Mouse (Mus musculus) gastrocnemius, adult 2 months (tissue): ENCODE measurements around the gene Sptb. TPM values are rescaled to one million over a fixed set of nuclear protein-coding genes. Genes with fewer than 3 reads are reported as not detected.

Experiments used
- DNase-seq: peaks from one replicate; pipeline ENCODE4 v3.0.0; 2022
- H3K27ac ChIP-seq: fragments of 200-600 bp; 2 replicates; pipeline ENCODE4 v1.8.1; 2022; ENCODE audit warnings: mild to moderate bottlenecking
- H3K4me3 ChIP-seq: fragments of 200-600 bp; 2 replicates; pipeline ENCODE4 v1.8.1; 2022; ENCODE audit warnings: mild to moderate bottlenecking, moderate library complexity
- CTCF ChIP-seq: fragments of 200-600 bp; IDR thresholded peaks from 2 replicates; pipeline ENCODE4 v1.8.1; 2022; ENCODE audit warnings: antibody characterized with exemption, mild to moderate bottlenecking, moderate library complexity
- intact Hi-C: fragments of 180-260 bp; cut with DNase I; formaldehyde crosslinking; loops from one replicate; pipeline ENCODE4 v1.15.1; 2025
- microRNA-seq: library from miRNA; unstranded; fragments of <30 nt; microRNA quantifications from one replicate; pipeline ENCODE4 v1.2.0, GENCODE M21; 2021
- total RNA-seq, 2 experiments: library from RNA; stranded (reverse); gene quantifications; 2 replicates each; pipeline ENCODE4 v1.2.3; 2021

Sptb gene
- total RNA-seq, 2 experiments from 2014 or later = 141 to 172 TPM

- peak overlapping the region; percentile 95 for H3K4me3 ChIP-seq
- no peak for TF ChIP-seq CTCF
- DNase-seq = no peak
- H3K27ac ChIP-seq = peak overlapping the region; percentile 93
- intact Hi-C loops = loop anchor here (5.0 kb wide), 1 partner anchor 134 kb away; the partner anchor contains the start of gene Hspa2
Measured at GRCm38 (mm10) chr12:76536591-76537153, 173.7 kb downstream of the Sptb start.

DNA sequence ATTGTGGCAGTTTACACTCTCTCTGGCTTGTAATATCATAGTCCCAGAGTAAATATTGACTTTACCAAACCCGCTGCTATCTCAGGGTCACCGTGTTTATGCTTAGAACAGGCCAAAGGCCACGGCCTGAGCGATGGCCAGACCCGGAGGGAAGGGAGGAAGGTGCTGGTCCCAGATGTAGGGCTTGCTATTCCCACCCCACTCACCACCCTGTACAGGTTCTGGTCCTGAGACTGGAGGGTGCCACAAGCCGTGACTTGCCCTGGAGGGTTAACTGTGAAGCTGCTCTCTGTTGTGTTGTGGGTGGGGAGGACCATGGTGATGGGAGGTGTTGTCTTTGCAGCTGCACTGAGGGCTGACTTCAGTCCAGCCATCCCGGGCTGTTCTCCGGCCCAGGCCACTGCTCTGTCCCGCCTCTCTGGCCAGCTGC lies 174.9 kb downstream of the Sptb start:
- Histone ChIP-seq H3K27ac (peak overlapping the region; percentile 93), H3K4me3 (peak overlapping the region; percentile 95)
- intact Hi-C loops = loop anchor here (5.0 kb wide), 1 partner anchor 133 kb away; the partner anchor contains the start of gene Hspa2
- peak; percentile 74 for DNase-seq
- no peak for TF ChIP-seq CTCF

- H3K27ac ChIP-seq = peak overlapping the region; percentile 93
- no peak for TF ChIP-seq CTCF
- no peak for DNase-seq
- intact Hi-C loops = loop anchor here (5.0 kb wide), 2 partner anchors 37 to 132 kb away; partner anchors contain the start of gene Hspa2
- peak overlapping the region; percentile 95 for H3K4me3 ChIP-seq
Measured at GRCm38 (mm10) chr12:76534641-76535283, 175.6 kb downstream of the Sptb start.

- peak overlapping the region; percentile 93 for H3K27ac ChIP-seq
Measured at GRCm38 (mm10) chr12:76534233-76534632, 176.1 kb downstream of the Sptb start.

DNA sequence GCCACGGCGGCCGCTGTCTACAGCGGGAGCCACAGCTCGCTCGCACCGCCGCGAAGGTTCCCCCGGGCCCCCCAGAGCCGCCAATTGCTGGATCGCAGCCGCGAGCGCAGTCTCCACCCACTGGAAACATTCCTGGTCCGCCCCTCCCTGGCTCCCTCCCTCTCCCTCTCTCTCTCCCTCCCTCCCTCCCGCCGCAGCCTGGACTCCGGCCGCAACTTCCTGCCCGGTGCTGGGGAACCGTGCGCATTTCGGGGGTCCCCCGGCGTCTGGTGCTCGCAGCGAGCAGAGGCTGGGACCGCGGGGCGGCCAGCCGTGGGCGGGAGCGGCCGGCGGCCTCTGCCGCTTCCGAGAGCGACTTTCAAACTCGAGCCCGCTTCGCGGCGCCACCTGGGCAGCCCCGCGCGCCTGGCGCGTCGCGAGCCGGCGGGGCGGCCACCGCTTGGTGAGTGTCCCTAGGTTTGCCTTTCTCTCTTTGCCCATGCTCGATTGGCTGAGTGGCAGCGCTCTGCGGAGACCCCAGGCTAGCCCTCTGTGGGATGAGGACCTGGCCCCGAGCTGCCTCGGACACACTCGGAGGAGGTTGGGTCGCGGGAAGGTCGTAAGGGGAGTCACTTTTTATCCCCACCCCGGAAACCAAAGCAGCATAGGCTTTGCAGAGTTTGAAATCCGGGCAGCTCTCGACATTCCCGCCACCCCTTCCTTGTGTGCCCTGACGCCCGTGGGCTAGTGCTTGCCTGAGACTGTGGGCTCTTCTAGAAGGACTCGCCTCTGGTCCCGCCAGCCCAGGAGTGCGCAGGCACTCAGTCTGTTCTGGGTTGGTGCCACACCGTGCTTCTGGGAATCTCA lies 176.7 kb downstream of the Sptb start:
- DNase-seq = peak; percentile 86
- Histone ChIP-seq H3K27ac (peak overlapping the region; percentile 93), H3K4me3 (peak overlapping the region; percentile 95)
- no peak; the same call in 1 of the 2 replicates for TF ChIP-seq CTCF
- intact Hi-C loops = loop anchor here (5.0 kb wide), 1 partner anchor 36 kb away; no protein-coding TSS in a partner anchor

More at GRCm38 (mm10) chr12:76534233-76534632, 176.1 kb downstream of the Sptb start:
- TF ChIP-seq CTCF = no peak
- peak overlapping the region; percentile 95 for H3K4me3 ChIP-seq
- intact Hi-C loops = loop anchor here (5.0 kb wide), 1 partner anchor 37 kb away; no protein-coding TSS in a partner anchor
- DNase-seq = no peak

DNA sequence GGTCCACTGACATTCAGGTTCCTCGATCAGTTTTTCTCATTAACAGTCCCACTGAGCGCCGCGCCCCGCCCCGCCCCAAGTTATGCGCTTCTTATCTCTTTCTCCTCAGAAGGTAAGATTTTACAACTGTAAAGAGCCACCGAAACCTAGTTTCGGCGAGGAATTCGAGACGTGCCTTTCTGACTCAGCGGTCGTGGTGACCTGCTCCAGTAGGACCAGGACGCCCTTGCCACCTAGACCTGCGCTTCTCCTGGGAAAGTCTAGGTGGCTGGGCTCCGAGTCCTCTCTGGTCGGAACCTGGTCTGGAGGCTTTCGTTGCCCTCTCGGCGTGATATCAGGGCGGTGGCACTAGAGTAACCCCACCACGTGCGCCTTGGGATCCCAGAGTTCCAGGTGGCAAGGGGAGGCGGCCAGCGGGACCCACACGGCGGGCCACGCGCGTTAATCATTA lies 177.4 kb downstream of the Sptb start:
- TF ChIP-seq CTCF = no peak
- Histone ChIP-seq H3K27ac (peak overlapping the region; percentile 93), H3K4me3 (peak overlapping the region; percentile 95)
- no peak for DNase-seq
- intact Hi-C loops = loop anchor here (5.0 kb wide), 1 partner anchor 36 kb away; no protein-coding TSS in a partner anchor

- Histone ChIP-seq H3K4me3 (peak overlapping the region; percentile 95), H3K27ac (peak overlapping the region; percentile 93)
- intact Hi-C loops = loop anchor here (5.0 kb wide), 1 partner anchor 35 kb away; no protein-coding TSS in a partner anchor
- no peak for DNase-seq
- no peak for TF ChIP-seq CTCF
Measured at GRCm38 (mm10) chr12:76531986-76532925, 178.1 kb downstream of the Sptb start.

DNA sequence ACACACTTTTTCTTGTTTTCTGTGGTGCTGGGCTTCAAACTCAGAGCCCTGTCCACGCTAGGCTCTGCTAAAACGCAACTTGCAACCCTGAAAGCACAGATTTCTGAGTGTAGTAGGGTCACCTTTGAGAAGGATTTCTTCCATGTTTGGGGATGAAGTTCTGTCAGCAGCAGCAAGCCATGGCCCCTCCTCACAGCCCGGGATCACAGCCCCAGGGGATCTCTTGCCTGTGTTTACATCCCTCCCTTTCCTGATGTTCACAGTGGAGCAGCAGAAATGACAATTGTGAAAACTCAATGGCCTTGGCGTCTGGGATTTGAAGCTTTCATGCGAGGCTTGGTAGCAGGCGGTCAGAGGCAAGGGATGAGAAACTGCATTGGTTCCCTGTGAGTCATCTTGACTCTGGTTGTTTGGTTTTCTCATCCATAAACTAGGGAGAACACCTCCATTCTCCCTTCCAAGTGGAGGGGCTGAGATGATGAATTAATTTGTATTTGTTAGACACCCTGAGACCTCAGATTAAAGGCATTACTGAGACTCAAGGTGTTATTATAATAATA lies 179.7 kb downstream of the Sptb start, which contains the start of gene Plekhg3:
Gene Plekhg3 (plus strand): TSS at position 312 of the 560 bp plus-strand sequence.
- no peak for TF ChIP-seq CTCF
- intact Hi-C loops = loop anchor here (5.0 kb wide), 1 partner anchor 33 kb away; no protein-coding TSS in a partner anchor

More for the DNA sequence above, 179.7 kb downstream of the Sptb start, which contains the start of gene Plekhg3:
- no peak for DNase-seq
- H3K27ac ChIP-seq = peak within 1 kb of the TSS; percentile 10; the same call in 1 of the 2 replicates
- H3K4me3 ChIP-seq = no peak within 1 kb of the TSS

Small RNA genes within 50 kb of the gene (microRNA-seq; reads per million reads assigned to microRNA genes)
- gene Mir5135 = not detected

Other genes starting within 250 kb of the Sptb start
- gene Plekhg3, start 179.7 kb downstream of the Sptb start, total RNA-seq = 1 to 10 TPM; 5.3 to 6.1 TPM
- 10 to 100 TPM; 53.8 to 69.8 TPM for gene Churc1, start 55.0 kb upstream of the Sptb start, total RNA-seq
- gene Fntb, start 55.0 kb upstream of the Sptb start, total RNA-seq = 10 to 100 TPM; 11.2 to 13.3 TPM
- gene Gpx2, start 85.0 kb upstream of the Sptb start, total RNA-seq = not detected
- gene Rab15, start 112.4 kb upstream of the Sptb start, total RNA-seq = 1 to 10 TPM; 1.0 to 5.6 TPM